In the genomic region with DNA sequence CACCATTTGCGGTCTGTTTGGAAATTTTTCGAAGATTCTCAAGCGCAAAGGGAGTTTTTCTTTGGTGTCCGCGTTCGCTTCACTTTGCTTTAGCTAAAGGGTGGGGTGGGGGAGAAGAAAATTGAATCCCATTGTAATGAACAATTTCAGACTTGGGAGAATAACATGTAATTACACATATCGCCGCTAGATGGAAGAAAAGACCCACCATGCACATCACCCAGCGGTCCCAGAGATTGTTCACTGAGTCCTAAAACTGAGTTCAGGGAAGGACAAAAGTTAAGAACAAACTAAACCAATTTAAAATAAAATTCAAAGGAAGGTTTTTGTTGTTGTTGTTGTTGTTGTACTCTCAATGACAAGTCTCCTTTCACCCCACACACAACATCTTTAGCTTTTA, we compare ENCODE assay signal across 9 mouse cellular contexts.
DNase-seq lines count a peak whose midpoint lies in the region; ATAC-seq lines count a peak whose summit lies in the region.
"Had no signal": no experiment of that assay in that cellular context is flagged by ENCODE, and none has a peak within 500 bp of the region (broad histone marks: within the 10 kb centered on the region; RNA-seq: fewer than 3 reads in every experiment).

No protein-coding gene starts in this region.

- DNase-seq in left cerebral cortex, postnatal 25 days (ENCODE audit: low spot score in 2 of 2) = peak; percentile 37 to 53
- DNase-seq in left cerebral cortex, postnatal 36 days (ENCODE audit: low spot score in 2 of 2) = no peak
- peak; percentile 59 for DNase-seq in MN1 (ENCODE audit: low spot score)
- peak; percentile 61 for DNase-seq in embryo, embryonic 11 days
- DNase-seq in gastrocnemius, postnatal 14 days = no peak
- no peak for DNase-seq in urinary bladder, postnatal 36 days (ENCODE audit: low spot score in 2 of 2)

- H3K9me3 ChIP-seq in stomach, embryonic 14.5 days (ENCODE audit: control insufficient read depth, low read depth, low read length) = no peaks in the 10 kb centered on the region
- H3K9me3 ChIP-seq: lung, embryonic 15.5 days had no signal

- no peak overlapping the region for H3K27ac ChIP-seq in stomach, embryonic 14.5 days (ENCODE audit: low read length)
- H3K27ac ChIP-seq: lung, embryonic 15.5 days had no signal

- 18% methylated on average over 9 of the region's 9 CpGs for WGBS in stomach, embryonic 14.5 days

- H3K4me3 ChIP-seq in stomach, embryonic 14.5 days (ENCODE audit: low read depth, low read length) = no peak overlapping the region
- H3K4me3 ChIP-seq: lung, embryonic 15.5 days had no signal

- intact Hi-C loops in left cerebral cortex, postnatal 25 days (cut with DNase I) = loop anchor here (5.0 kb wide), 1 partner anchor 1371 kb away; no protein-coding TSS in a partner anchor
- intact Hi-C loops in left cerebral cortex, postnatal 36 days (cut with DNase I) = loop anchor here (2.0 kb wide), 1 partner anchor 821 kb away; no protein-coding TSS in a partner anchor
- intact Hi-C loops in gastrocnemius, postnatal 14 days (cut with DNase I; ENCODE audit: low total_unique reads) = no loop called here

- no peaks in the 10 kb centered on the region for H3K36me3 ChIP-seq in stomach, embryonic 14.5 days (ENCODE audit: control insufficient read depth, insufficient read depth, low read length)
- H3K36me3 ChIP-seq: lung, embryonic 15.5 days had no signal

- ATAC-seq in inflammation-experienced regulatory T-cells, adult 6 months = peak; percentile 54
- peak; percentile 65; the same call in 1 of the 2 replicates for ATAC-seq in stomach, embryonic 14.5 days (ENCODE audit: insufficient number of reproducible peaks, insufficient read depth, low FRiP score, low read depth)

- no peak overlapping the region for H3K4me2 ChIP-seq in stomach, embryonic 14.5 days (replicated peaks; ENCODE audit: low read depth, low read length)
- H3K4me2 ChIP-seq: lung, embryonic 15.5 days had no signal

- no peak overlapping the region for H3K9ac ChIP-seq in stomach, embryonic 14.5 days (replicated peaks; ENCODE audit: low read depth, low read length)
- H3K9ac ChIP-seq: lung, embryonic 15.5 days had no signal

- no peaks in the 10 kb centered on the region for H3K4me1 ChIP-seq in stomach, embryonic 14.5 days (ENCODE audit: control insufficient read depth, insufficient read depth, low read length)
- H3K4me1 ChIP-seq: lung, embryonic 15.5 days had no signal

- H3K27me3 ChIP-seq in stomach, embryonic 14.5 days (ENCODE audit: control insufficient read depth, insufficient read depth, low read length) = no peaks in the 10 kb centered on the region
- H3K27me3 ChIP-seq: lung, embryonic 15.5 days had no signal

Comparison
In these comparisons a context has a peak if more than half of its experiments do, and no peak if none do; other contexts are left out.
1. DNase-seq: peak in left cerebral cortex, postnatal 25 days (2 of 2), MN1 (single experiment) and embryo, embryonic 11 days (single experiment); none in left cerebral cortex, postnatal 36 days (0 of 2), gastrocnemius, postnatal 14 days (single experiment) and urinary bladder, postnatal 36 days (0 of 2).